Mouse (Mus musculus) gastrocnemius, adult 2 months (tissue): ENCODE data around the gene 6030458C11Rik. TPM values are rescaled to one million over a fixed set of nuclear protein-coding genes. Genes with fewer than 3 reads are reported as not detected.

Experiments
- DNase-seq: peaks from one replicate; pipeline ENCODE4 v3.0.0; 2022
- H3K27ac ChIP-seq: fragments of 200-600 bp; 2 replicates; pipeline ENCODE4 v1.8.1; 2022; ENCODE audit warnings: mild to moderate bottlenecking
- H3K4me3 ChIP-seq: fragments of 200-600 bp; 2 replicates; pipeline ENCODE4 v1.8.1; 2022; ENCODE audit warnings: mild to moderate bottlenecking, moderate library complexity
- CTCF ChIP-seq: fragments of 200-600 bp; IDR thresholded peaks from 2 replicates; pipeline ENCODE4 v1.8.1; 2022; ENCODE audit warnings: antibody characterized with exemption, mild to moderate bottlenecking, moderate library complexity
- intact Hi-C: fragments of 180-260 bp; cut with DNase I; formaldehyde crosslinking; loops from one replicate; pipeline ENCODE4 v1.15.1; 2025
- microRNA-seq: library from miRNA; unstranded; fragments of <30 nt; microRNA quantifications from one replicate; pipeline ENCODE4 v1.2.0, GENCODE M21; 2021
- total RNA-seq, 2 experiments: library from RNA; stranded (reverse); gene quantifications; 2 replicates each; pipeline ENCODE4 v1.2.3; 2021

The 6030458C11Rik gene
- total RNA-seq, 2 experiments from 2014 or later, result 21.5 to 22.7 TPM

- TF ChIP-seq CTCF, result no peak
- Histone ChIP-seq H3K27ac (no peak overlapping the region), H3K4me3 (no peak overlapping the region)
- intact Hi-C loops, result no loop called here
- DNase-seq, result no peak
Observed at GRCm38 (mm10) chr15:12770958-12771357, 53.5 kb downstream of the 6030458C11Rik start.

- intact Hi-C loops, result no loop called here
- H3K4me3 ChIP-seq, result no peak overlapping the region
- no peak for DNase-seq
- H3K27ac ChIP-seq, result no peak overlapping the region
- TF ChIP-seq CTCF, result no peak
Observed at GRCm38 (mm10) chr15:12766848-12767247, 57.6 kb downstream of the 6030458C11Rik start.

- TF ChIP-seq CTCF, result no peak
- intact Hi-C loops, result no loop called here
- Histone ChIP-seq H3K4me3 (peak overlapping the region; percentile 39), H3K27ac (peak overlapping the region; percentile 54; the same call in 1 of the 2 replicates)
- DNase-seq, result no peak
Observed at GRCm38 (mm10) chr15:12763147-12763546, 61.3 kb downstream of the 6030458C11Rik start.

GRCm38 (mm10) chr15:12762258-12762913 lies 62.1 kb downstream of the 6030458C11Rik start:
- intact Hi-C loops, result no loop called here
- TF ChIP-seq CTCF, result no peak
- H3K4me3 ChIP-seq, result no peak overlapping the region
- no peak for DNase-seq
- H3K27ac ChIP-seq, result no peak overlapping the region

GRCm38 (mm10) chr15:12760747-12761146 lies 63.7 kb downstream of the 6030458C11Rik start:
- H3K4me3 ChIP-seq, result no peak overlapping the region
- intact Hi-C loops, result no loop called here
- TF ChIP-seq CTCF, result no peak
- DNase-seq, result no peak
- H3K27ac ChIP-seq, result no peak overlapping the region

- no peak overlapping the region for H3K4me3 ChIP-seq
- no peak overlapping the region for H3K27ac ChIP-seq
- TF ChIP-seq CTCF, result no peak
- intact Hi-C loops, result no loop called here
- no peak for DNase-seq
Observed at GRCm38 (mm10) chr15:12758461-12758860, 66.0 kb downstream of the 6030458C11Rik start.

Small RNAs within 50 kb of the gene (microRNA-seq; reads per million reads assigned to microRNA genes)
- gene Gm47288, result not detected

Other genes with a start within 250 kb of the 6030458C11Rik start
- 10 to 100 TPM; 17.0 to 23.8 TPM for gene Pdzd2, start 84.7 kb downstream of the 6030458C11Rik start, total RNA-seq
- gene Drosha, start 166 bp upstream of the 6030458C11Rik start, total RNA-seq, result 10 to 100 TPM; 33.9 to 37.6 TPM